Mouse (Mus musculus) olfactory bulb, adult 2 months (tissue): ENCODE measurements at regions not wholly inside any gene's neighbourhood (a gene's known extent, or its start where the extent isn't known, plus 50 kb on each side); places are given as distances from the start of the nearest gene placed in this dataset.

Experiments used
- H3K27ac ChIP-seq: fragments of 200-500 bp; 2 replicates; pipeline ENCODE4 v1.5.1; 2012; ENCODE audit warnings: low read depth, low read length; ENCODE audit not compliant: insufficient read depth
- H3K4me1 ChIP-seq: fragments of 200-500 bp; 2 replicates; pipeline ENCODE4 v1.6.1; 2012; ENCODE audit warnings: low read length; ENCODE audit not compliant: control insufficient read depth, insufficient read depth
- H3K4me3 ChIP-seq: fragments of 200-500 bp; 2 replicates; pipeline ENCODE4 v1.5.1; 2012; ENCODE audit warnings: mild to moderate bottlenecking, low read depth, low read length, moderate library complexity; ENCODE audit not compliant: insufficient read depth
- CTCF ChIP-seq: fragments of 200-500 bp; IDR thresholded peaks from 2 replicates; pipeline ENCODE4 v1.5.1; 2012; ENCODE audit warnings: low read depth, mild to moderate bottlenecking, low read length, moderate library complexity; ENCODE audit not compliant: insufficient read depth
- POLR2A ChIP-seq: fragments of 200-500 bp; IDR thresholded peaks from 2 replicates; pipeline ENCODE4 v1.6.1; 2012; ENCODE audit warnings: mild to moderate bottlenecking, low read depth, low read length, moderate library complexity; ENCODE audit not compliant: insufficient read depth
- WGBS: fragments of 180-500 bp; shearing (Covaris S2); methylation state at CpG from one replicate; pipeline ENCODE4 v1.1.7; 2018; 5-methylcytosine and 5-hydroxymethylcytosine counted together

GRCm38 (mm10) chr5:102206953-102207352, 137.2 kb upstream of the Wdfy3 start:
- no peak overlapping the region for H3K27ac ChIP-seq
- no peak overlapping the region for H3K4me3 ChIP-seq
- H3K4me1 ChIP-seq, result no peaks in the 10 kb centered on the region
- no peak for TF ChIP-seq CTCF
- no peak for TF ChIP-seq POLR2A
- 2% methylated on average over 16 of the region's 16 CpGs for WGBS

- Histone ChIP-seq H3K4me1 (no peaks in the 10 kb centered on the region), H3K4me3 (no peak overlapping the region), H3K27ac (no peak overlapping the region)
- 75% methylated on average over 6 of the region's 6 CpGs for WGBS
- no peak for TF ChIP-seq POLR2A
- no peak for TF ChIP-seq CTCF
Observed at GRCm38 (mm10) chr5:102213145-102213544, 143.4 kb upstream of the Wdfy3 start.

DNA sequence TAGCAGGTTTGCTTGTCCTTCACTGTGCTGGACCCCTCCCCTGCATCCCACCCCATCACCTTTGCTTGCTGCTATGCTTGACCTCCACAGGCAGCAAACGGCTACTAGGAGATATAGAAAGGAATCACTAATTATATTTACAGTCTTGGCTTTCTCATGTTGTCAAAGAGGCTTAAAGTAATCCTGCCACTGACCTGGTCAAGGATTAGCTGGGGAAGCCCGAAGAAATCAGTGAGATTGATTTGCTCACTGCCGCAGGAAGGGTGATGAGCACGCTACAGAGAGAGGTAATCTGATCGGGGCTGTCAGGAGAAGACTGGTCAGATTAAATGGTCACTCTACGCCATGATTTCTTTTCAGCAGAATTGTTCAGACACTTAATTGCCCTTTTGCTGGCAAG, 157.4 kb upstream of the Wdfy3 start:
- TF ChIP-seq CTCF, result no peak
- TF ChIP-seq POLR2A, result no peak
- Histone ChIP-seq H3K4me1 (no peaks in the 10 kb centered on the region), H3K27ac (no peak overlapping the region), H3K4me3 (no peak overlapping the region)
- WGBS, result 68% methylated on average over 6 of the region's 6 CpGs

GRCm38 (mm10) chr5:102242614-102243013, 172.9 kb upstream of the Wdfy3 start:
- H3K4me3 ChIP-seq, result no peak overlapping the region
- peaks cover 2% of the 10 kb centered on the region; the same call in 1 of the 2 replicates for H3K4me1 ChIP-seq
- TF ChIP-seq CTCF, result no peak
- no peak overlapping the region for H3K27ac ChIP-seq
- WGBS, result 74% methylated on average over 5 of the region's 5 CpGs

DNA sequence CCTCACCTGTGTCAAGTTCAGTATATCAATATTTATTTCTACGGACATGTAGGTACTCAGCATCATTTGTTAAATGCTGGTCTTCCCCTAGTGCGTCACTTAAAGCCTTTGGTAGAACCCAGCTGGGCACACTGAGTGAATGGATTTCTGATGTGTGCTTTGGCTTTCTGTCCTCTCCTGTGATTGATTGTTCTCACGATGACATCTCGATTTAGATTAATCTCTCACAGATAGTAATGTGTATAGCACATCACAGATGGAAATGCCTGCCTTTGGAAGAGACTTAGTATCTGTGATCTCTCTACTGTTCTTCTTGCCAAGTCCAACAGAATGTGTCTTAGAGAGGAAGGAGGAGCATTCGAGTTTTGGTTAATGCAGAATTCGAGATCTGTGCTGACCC, 175.0 kb upstream of the Wdfy3 start:
- WGBS, result 86% methylated on average over 6 of the region's 6 CpGs
- H3K4me3 ChIP-seq, result no peak overlapping the region
- H3K27ac ChIP-seq, result no peak overlapping the region
- TF ChIP-seq POLR2A (no peak), CTCF (no peak)
- peaks cover 2% of the 10 kb centered on the region; the same call in 1 of the 2 replicates for H3K4me1 ChIP-seq

DNA sequence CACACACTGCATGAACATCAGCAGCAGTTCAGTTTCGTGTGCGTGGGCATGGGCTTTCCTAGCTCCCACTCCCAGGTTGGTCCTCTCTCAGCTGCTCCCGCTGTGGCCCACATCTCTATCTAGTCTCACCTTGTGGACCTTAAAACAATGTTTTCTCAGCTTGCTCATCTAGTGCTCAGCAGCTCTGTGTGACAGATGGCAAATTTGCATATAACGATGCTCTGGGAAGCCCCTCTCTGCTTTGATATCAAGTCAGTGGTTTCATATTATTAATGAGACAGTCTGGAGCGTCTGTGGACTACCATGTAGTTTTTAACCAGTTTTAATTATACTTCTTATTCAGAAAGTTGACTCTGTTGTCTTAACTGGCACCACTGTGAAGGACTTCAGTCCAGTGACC, 179.0 kb upstream of the Wdfy3 start:
- Histone ChIP-seq H3K4me3 (no peak overlapping the region), H3K27ac (no peak overlapping the region), H3K4me1 (peaks cover 2% of the 10 kb centered on the region; the same call in 1 of the 2 replicates)
- TF ChIP-seq POLR2A (no peak), CTCF (no peak)
- 79% methylated on average over 5 of the region's 5 CpGs for WGBS

DNA sequence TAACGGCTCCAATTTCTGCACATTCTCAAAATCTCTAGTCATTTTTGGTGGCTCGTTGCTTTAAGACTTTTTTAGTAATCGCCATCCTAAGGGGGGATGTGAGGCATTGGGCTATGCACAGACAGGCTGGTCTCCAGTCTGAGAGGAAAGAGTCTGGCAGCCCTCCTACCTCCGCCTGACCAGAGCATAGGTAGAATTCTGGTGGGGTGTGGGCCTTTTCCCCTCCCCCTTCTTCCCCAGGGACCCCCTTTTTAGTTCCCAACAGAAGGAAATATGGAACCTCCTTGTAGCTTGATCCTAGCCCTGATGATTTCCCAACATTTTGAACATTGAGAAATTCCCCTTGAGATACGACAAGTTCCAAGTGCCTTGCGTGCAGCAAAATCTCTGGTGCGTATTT, 181.4 kb upstream of the Wdfy3 start:
- WGBS, result 91% methylated on average over 7 of the region's 7 CpGs
- no peak overlapping the region for H3K4me3 ChIP-seq
- no peak for TF ChIP-seq POLR2A
- no peak for TF ChIP-seq CTCF

DNA sequence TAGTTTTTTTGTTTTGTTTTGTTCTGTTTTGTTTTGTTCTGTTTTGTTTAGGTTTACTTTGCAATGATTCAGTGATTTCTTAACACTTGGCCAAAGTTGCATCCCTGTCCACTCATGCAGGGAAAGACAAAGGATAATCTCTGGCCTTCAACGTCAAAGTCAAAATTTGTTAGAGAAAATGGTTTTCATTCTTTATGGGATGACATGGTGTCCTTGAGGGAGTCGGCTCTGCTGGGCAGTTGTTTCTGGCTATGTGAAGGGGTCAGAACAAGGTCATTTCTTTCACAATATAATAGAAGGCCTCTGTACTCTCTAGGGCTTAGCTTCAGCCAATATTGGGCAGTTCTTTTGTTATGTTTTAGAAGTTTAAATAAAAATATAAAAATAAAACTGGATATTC, 184.1 kb upstream of the Wdfy3 start:
- Histone ChIP-seq H3K4me1 (no peaks in the 10 kb centered on the region), H3K27ac (no peak overlapping the region), H3K4me3 (no peak overlapping the region)
- TF ChIP-seq CTCF (no peak), POLR2A (no peak)
- 64% methylated on average over 2 of the region's 2 CpGs for WGBS

More for the DNA sequence above, 181.4 kb upstream of the Wdfy3 start:
- H3K4me1 ChIP-seq, result peaks cover 2% of the 10 kb centered on the region; the same call in 1 of the 2 replicates
- H3K27ac ChIP-seq, result no peak overlapping the region

- Histone ChIP-seq H3K27ac (no peak overlapping the region), H3K4me3 (no peak overlapping the region), H3K4me1 (no peaks in the 10 kb centered on the region)
- WGBS, result 74% methylated on average over 2 of the region's 2 CpGs
- TF ChIP-seq POLR2A (no peak), CTCF (no peak)
Observed at GRCm38 (mm10) chr5:102257104-102257503, 187.4 kb upstream of the Wdfy3 start.

DNA sequence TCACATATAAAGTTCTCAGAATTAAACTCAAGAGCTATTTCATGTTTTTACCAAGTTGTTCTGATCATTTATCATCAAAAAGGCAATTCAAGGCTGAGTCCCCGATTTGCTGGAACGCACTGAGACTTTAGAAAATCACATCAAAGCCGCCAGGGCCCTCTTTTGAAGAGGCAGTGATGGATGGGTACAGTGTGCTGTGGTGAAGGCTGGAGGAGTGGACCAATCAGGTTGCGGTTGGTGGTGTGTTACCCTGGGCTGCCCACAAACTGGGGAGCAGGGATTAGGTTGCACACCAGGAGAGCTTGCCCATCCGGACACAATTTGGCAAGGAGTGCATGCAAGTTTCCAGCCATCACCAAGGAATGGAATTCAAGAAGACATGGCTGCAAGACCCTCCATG, 191.9 kb upstream of the Wdfy3 start:
- H3K4me3 ChIP-seq, result no peak overlapping the region
- no peaks in the 10 kb centered on the region for H3K4me1 ChIP-seq
- TF ChIP-seq POLR2A, result no peak
- no peak for TF ChIP-seq CTCF
- WGBS, result 90% methylated on average over 5 of the region's 5 CpGs
- no peak overlapping the region for H3K27ac ChIP-seq
